Mouse (Mus musculus) embryonic facial prominence, embryonic 14.5 days (tissue): ENCODE measurements around the gene Rasip1. TPM values are rescaled to one million over a fixed set of nuclear protein-coding genes. Genes with fewer than 3 reads are reported as not detected.

Source experiments
- ATAC-seq: fragments of 200-750 bp; cut with Nextera tagmentation; 2 replicates; pipeline ENCODE4 v1.8.0; 2017; ENCODE audit warnings: low read depth, moderate number of reproducible peaks, moderate TSS enrichment
- DNase-seq: peaks from one replicate; pipeline ENCODE4 v3.0.0-alpha.2; 2015; ENCODE audit warnings: low spot score
- H3K27ac ChIP-seq: fragments of 300-500 bp; sonication (generic); replicated peaks from 2 replicates; pipeline ENCODE4 v1.5.1; 2014; ENCODE audit warnings: low read depth, mild to moderate bottlenecking, low read length, moderate library complexity
- H3K27me3 ChIP-seq: fragments of 300-500 bp; sonication (generic); replicated peaks from 2 replicates; pipeline ENCODE4 v1.6.1; 2014; ENCODE audit warnings: low read length; ENCODE audit not compliant: control insufficient read depth, insufficient read depth
- H3K36me3 ChIP-seq: fragments of 300-500 bp; sonication (generic); 2 replicates; pipeline ENCODE4 v1.6.1; 2014; ENCODE audit warnings: low read length, mixed read lengths; ENCODE audit not compliant: control insufficient read depth, insufficient read depth
- H3K4me1 ChIP-seq: fragments of 300-500 bp; sonication (generic); 2 replicates; pipeline ENCODE4 v1.6.1; 2014; ENCODE audit warnings: antibody characterized with exemption, low read length; ENCODE audit not compliant: control insufficient read depth, insufficient read depth
- H3K4me2 ChIP-seq: fragments of 300-500 bp; sonication (generic); 2 replicates; pipeline ENCODE4 v1.6.1; 2014; ENCODE audit warnings: low read depth, mild to moderate bottlenecking, low read length, moderate library complexity, mixed read lengths
- H3K4me3 ChIP-seq: fragments of 300-500 bp; sonication (generic); 2 replicates; pipeline ENCODE4 v1.5.1; 2014; ENCODE audit warnings: low read depth, mild to moderate bottlenecking, low read length
- H3K9ac ChIP-seq: fragments of 300-500 bp; sonication (generic); 2 replicates; pipeline ENCODE4 v1.6.1; 2014; ENCODE audit warnings: low read depth, mild to moderate bottlenecking, low read length, moderate library complexity, mixed read lengths
- H3K9me3 ChIP-seq: fragments of 300-500 bp; sonication (generic); 2 replicates; pipeline ENCODE4 v1.6.1; 2016; ENCODE audit warnings: low read length; ENCODE audit not compliant: control insufficient read depth
- WGBS: fragments of 180-500 bp; shearing (Covaris S2); extraction: QIAGEN DNeasy Blood & Tissue Kit; methylation state at CpG from one replicate; pipeline ENCODE4 v1.1.7; 2014; 5-methylcytosine and 5-hydroxymethylcytosine counted together
- polyA plus RNA-seq: library from polyadenylated mRNA; unstranded; fragments of >200 nt; fragmentation: Nextera tagmentation; extraction: Ambion mirVana; gene quantifications from 2 replicates; pipeline ENCODE4 v1.2.1, GENCODE M21; 2014

Gene Rasip1
- polyA plus RNA-seq, 1 experiment from 2014 or later: 11.1 TPM

GRCm38 (mm10) chr7:45665303-45666138, 38.2 kb downstream of the Rasip1 start:
- no peak overlapping the region for H3K4me3 ChIP-seq
- no peaks in the 10 kb centered on the region for H3K36me3 ChIP-seq
- peak; percentile 59 for DNase-seq
- H3K9me3 ChIP-seq: no peaks in the 10 kb centered on the region
- peak; percentile 68 for ATAC-seq
- H3K27me3 ChIP-seq: no peaks in the 10 kb centered on the region
- H3K9ac ChIP-seq: peak overlapping the region; percentile 30; the same call in 1 of the 2 replicates
- H3K4me2 ChIP-seq: no peak overlapping the region
- H3K27ac ChIP-seq: no peak overlapping the region
- 47% methylated on average over 13 of the region's 13 CpGs for WGBS
- peaks cover 9% of the 10 kb centered on the region; the same call in 1 of the 2 replicates for H3K4me1 ChIP-seq

DNA sequence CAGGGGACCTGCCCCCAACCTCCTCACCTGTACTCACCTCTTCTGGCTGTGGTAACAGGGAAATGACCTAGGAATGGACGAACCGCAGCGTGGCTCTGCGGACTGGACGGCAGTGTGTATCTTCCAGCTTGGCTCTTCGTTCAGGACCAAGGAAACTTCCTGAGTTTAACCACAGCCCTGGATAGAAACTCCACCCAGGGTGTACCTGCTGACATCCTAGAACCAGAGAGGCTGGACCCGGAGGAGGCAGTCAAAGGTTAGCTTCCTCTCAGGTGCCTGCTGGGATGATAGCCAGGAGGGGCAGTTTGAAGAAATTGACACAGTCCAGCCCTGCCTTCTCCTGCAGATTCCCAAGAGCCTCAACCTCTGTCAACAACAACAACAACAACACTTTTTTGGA, 38.9 kb downstream of the Rasip1 start, which contains the start of gene Fut2:
Gene Fut2, minus strand, starts transcription at position 234 of the 400 bp plus-strand sequence.
- Histone ChIP-seq H3K4me1 (peaks cover 9% of the 10 kb centered on the region; the same call in 1 of the 2 replicates), H3K9ac (peak within 1 kb of the TSS; percentile 30; the same call in 1 of the 2 replicates), H3K36me3 (no peaks in the 10 kb centered on the region), H3K4me2 (no peak within 1 kb of the TSS), H3K9me3 (no peaks in the 10 kb centered on the region), H3K27me3 (no peaks in the 10 kb centered on the region), H3K27ac (no peak within 1 kb of the TSS), H3K4me3 (no peak within 1 kb of the TSS)
- no peak for DNase-seq
- no peak for ATAC-seq
- 77% methylated on average over 7 of the region's 7 CpGs for WGBS

DNA sequence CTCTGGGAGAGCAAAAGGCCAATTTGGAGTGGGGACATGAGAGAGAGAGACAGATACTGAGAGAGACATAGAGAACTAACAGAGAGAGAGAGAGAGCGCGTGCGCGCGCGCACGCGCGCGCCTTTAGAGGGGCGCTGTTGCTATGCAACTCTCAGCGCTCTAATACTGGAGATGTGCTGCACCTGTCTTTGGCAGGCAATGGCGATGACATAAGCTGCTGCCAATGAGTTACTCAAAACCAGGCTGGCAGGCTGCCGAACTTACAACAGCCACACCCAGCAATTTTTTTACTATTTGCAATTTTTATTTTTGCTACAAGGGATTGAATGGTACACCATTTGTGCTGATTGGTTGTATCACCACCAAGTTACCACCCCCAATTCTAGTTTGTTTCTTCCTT, 40.5 kb downstream of the Rasip1 start:
- Histone ChIP-seq H3K4me2 (no peak overlapping the region), H3K36me3 (no peaks in the 10 kb centered on the region), H3K27me3 (no peaks in the 10 kb centered on the region), H3K9me3 (no peaks in the 10 kb centered on the region), H3K9ac (no peak overlapping the region), H3K4me1 (peaks cover 9% of the 10 kb centered on the region; the same call in 1 of the 2 replicates), H3K27ac (no peak overlapping the region), H3K4me3 (no peak overlapping the region)
- no peak for ATAC-seq
- WGBS: 68% methylated on average over 14 of the region's 14 CpGs
- DNase-seq: peak; percentile 69

GRCm38 (mm10) chr7:45668921-45669320, 41.6 kb downstream of the Rasip1 start:
- H3K9me3 ChIP-seq: no peaks in the 10 kb centered on the region
- H3K27ac ChIP-seq: no peak overlapping the region

DNA sequence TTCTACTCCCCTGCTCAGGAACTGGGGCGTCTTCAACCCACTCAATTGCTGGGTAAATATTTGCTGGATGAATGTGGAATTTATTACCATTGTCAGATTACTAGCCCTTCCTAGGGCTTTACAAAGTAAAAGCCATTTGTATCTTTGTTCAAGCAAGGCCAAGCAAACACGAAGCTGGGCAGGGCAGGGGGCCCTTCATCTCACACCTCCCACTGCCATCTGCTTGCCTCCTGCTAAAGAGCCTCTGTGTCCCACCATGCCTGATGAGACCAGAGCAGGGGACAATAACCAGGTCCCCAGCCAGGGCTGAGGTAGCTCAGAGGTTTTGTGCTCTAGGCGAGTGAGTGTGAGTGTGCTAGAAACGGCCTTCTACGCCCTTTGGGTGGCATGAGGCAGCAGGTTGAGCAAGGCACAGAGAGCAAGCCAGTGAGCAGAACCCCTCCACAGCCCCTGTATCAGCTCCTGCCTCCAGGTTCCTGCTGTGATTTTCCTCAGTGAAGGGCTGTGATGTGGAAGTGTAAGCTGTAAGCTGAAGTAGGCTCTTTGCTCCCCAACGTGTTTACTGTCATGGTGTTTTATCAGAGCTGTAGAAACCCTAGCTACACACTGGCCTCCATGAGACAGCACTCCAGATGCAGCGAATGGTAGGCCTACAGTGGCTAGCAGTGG, 50.5 kb downstream of the Rasip1 start:
- Histone ChIP-seq H3K36me3 (no peaks in the 10 kb centered on the region), H3K9me3 (no peaks in the 10 kb centered on the region), H3K9ac (no peak overlapping the region), H3K4me2 (no peak overlapping the region), H3K4me1 (peaks cover 6% of the 10 kb centered on the region; the same call in 1 of the 2 replicates), H3K27ac (no peak overlapping the region), H3K4me3 (no peak overlapping the region), H3K27me3 (no peaks in the 10 kb centered on the region)
- ATAC-seq (no peak), DNase-seq (no peak)
- WGBS: 81% methylated on average over 7 of the region's 7 CpGs

More at GRCm38 (mm10) chr7:45668921-45669320, 41.6 kb downstream of the Rasip1 start:
- DNase-seq (no peak), ATAC-seq (no peak)
- Histone ChIP-seq H3K36me3 (no peaks in the 10 kb centered on the region), H3K27me3 (no peaks in the 10 kb centered on the region), H3K4me2 (no peak overlapping the region), H3K9ac (no peak overlapping the region), H3K4me3 (no peak overlapping the region), H3K4me1 (peaks cover 9% of the 10 kb centered on the region; the same call in 1 of the 2 replicates)
- 94% methylated on average over 9 of the region's 9 CpGs for WGBS

GRCm38 (mm10) chr7:45678513-45678912, 51.2 kb downstream of the Rasip1 start:
- 91% methylated on average over 13 of the region's 14 CpGs for WGBS
- Histone ChIP-seq H3K27me3 (no peaks in the 10 kb centered on the region), H3K36me3 (no peaks in the 10 kb centered on the region), H3K4me3 (no peak overlapping the region), H3K9me3 (no peaks in the 10 kb centered on the region), H3K4me1 (peaks cover 6% of the 10 kb centered on the region; the same call in 1 of the 2 replicates), H3K4me2 (no peak overlapping the region), H3K9ac (no peak overlapping the region), H3K27ac (no peak overlapping the region)
- DNase-seq (no peak), ATAC-seq (no peak)

DNA sequence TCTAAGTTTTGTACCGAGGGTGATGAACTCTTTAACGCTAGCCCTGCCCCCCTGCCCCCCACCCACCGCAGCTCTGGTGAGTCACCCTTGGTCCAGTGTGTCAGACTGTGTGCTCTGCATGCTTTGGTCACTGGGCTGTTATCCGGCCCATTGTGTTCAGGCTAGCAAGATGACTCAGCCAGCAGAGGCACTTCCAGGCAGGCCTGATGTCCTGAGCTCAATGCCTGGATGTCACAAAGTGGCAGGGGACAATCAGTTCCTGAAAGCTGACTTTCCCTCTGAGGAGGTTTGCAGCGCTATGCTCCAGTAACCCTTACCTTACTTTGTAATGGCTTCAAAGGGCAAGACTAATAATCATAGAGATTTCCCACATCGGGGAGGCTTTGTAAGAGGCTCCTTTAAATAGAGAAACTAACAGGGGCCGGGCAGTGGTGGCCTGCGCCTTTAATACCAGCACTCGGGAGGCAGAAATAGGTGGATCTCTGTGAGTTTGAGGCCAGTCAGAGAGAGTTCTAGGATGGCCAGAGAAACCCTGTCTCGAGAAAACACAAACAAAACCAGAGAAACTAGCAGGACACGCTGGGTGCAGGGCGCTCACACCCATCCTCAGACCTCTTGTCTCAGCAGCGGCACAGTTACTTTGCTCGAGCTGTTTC, 52.8 kb downstream of the Rasip1 start:
- Histone ChIP-seq H3K4me1 (peaks cover 10% of the 10 kb centered on the region), H3K4me3 (no peak overlapping the region), H3K9ac (no peak overlapping the region), H3K4me2 (no peak overlapping the region), H3K9me3 (no peaks in the 10 kb centered on the region), H3K27me3 (no peaks in the 10 kb centered on the region), H3K27ac (peak overlapping the region; percentile 21; the same call in 1 of the 2 replicates), H3K36me3 (no peaks in the 10 kb centered on the region)
- 70% methylated on average over 14 of the region's 14 CpGs for WGBS
- DNase-seq (no peak), ATAC-seq (no peak)

DNA sequence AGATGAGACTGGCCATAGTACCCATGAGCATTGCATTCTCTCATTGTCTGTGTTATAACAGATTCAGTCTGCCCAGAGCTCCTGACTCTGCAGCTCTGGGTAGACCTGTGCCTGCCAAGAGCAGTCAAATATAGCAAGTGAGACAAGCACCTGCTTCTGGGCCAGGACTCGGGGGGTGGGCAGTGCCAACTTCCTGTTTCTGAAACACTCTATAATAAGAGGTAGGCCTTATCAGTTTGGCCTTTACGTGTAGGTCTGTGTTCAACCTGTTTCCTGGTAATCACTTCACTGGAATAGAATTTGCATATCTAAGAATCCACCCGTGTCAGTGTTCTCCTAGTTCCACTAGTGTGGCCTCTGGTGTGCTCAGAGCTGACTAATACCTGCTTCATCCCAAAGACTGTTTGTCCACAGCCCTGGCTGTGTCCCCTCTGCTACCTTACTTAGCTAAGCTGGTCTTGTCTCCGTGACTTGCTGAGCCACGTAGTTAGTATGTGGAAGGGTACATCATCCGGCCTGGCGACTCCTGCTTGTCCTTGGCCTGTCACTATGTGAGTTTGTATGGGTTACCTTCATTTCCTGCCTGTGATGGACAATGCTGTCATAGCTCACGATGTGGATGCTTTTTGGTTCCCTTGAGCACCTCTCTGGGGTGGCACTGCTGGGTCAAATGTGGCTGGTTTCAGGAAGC, 53.9 kb downstream of the Rasip1 start:
- Histone ChIP-seq H3K27ac (no peak overlapping the region), H3K9ac (no peak overlapping the region; the same call in 1 of the 2 replicates), H3K4me2 (no peak overlapping the region), H3K9me3 (no peaks in the 10 kb centered on the region), H3K36me3 (no peaks in the 10 kb centered on the region), H3K4me3 (no peak overlapping the region), H3K27me3 (no peaks in the 10 kb centered on the region), H3K4me1 (peaks cover 21% of the 10 kb centered on the region)
- ATAC-seq (no peak), DNase-seq (no peak)
- 76% methylated on average over 8 of the region's 8 CpGs for WGBS
